Mouse (Mus musculus) hindbrain, postnatal 0 days (tissue): ENCODE measurements at regions not wholly inside any gene's neighbourhood (a gene's known extent, or its start where the extent isn't known, plus 50 kb on each side); places are given as distances from the start of the nearest gene placed in this dataset.
"Not testable (repeated sequence)": the region's sequence is repeated elsewhere in the genome, so short reads cannot be mapped to it uniquely, and the experiment has no call there.

Experiments used
- ATAC-seq: fragments of 200-750 bp; cut with Nextera tagmentation; 2 replicates; pipeline ENCODE4 v1.8.0; 2017; ENCODE audit warnings: mild to moderate bottlenecking, moderate TSS enrichment, moderate library complexity
- DNase-seq: peaks from one replicate; pipeline ENCODE4 v3.0.0-alpha.2; 2015; ENCODE audit warnings: low spot score
- H3K27ac ChIP-seq: fragments of 300-500 bp; sonication (generic); 2 replicates; pipeline ENCODE4 v1.5.1; 2014; ENCODE audit warnings: mild to moderate bottlenecking
- H3K27me3 ChIP-seq: fragments of 300-500 bp; sonication (generic); 2 replicates; pipeline ENCODE4 v1.6.1; 2014; ENCODE audit warnings: low read length, mixed read lengths; ENCODE audit not compliant: insufficient read depth
- H3K36me3 ChIP-seq: fragments of 300-500 bp; sonication (generic); 2 replicates; pipeline ENCODE4 v1.6.1; 2014; ENCODE audit warnings: low read length, mixed read lengths; ENCODE audit not compliant: insufficient read depth
- H3K4me1 ChIP-seq: fragments of 300-500 bp; sonication (generic); 2 replicates; pipeline ENCODE4 v1.6.1; 2014; ENCODE audit warnings: antibody characterized with exemption, low read length, mixed read lengths; ENCODE audit not compliant: insufficient read depth
- H3K4me2 ChIP-seq: fragments of 300-500 bp; sonication (generic); 2 replicates; pipeline ENCODE4 v1.6.1; 2014; ENCODE audit warnings: low read depth, mild to moderate bottlenecking, low read length, moderate library complexity, mixed read lengths
- H3K4me3 ChIP-seq: fragments of 300-500 bp; sonication (generic); 2 replicates; pipeline ENCODE4 v1.5.1; 2014; ENCODE audit warnings: low read length
- H3K9ac ChIP-seq: fragments of 300-500 bp; sonication (generic); replicated peaks from 2 replicates; pipeline ENCODE4 v1.6.1; 2014; ENCODE audit warnings: mild to moderate bottlenecking, low read length, moderate library complexity, mixed read lengths
- H3K9me3 ChIP-seq: fragments of 300-500 bp; sonication (generic); 2 replicates; pipeline ENCODE4 v1.6.1; 2016; ENCODE audit warnings: low read length, mixed read lengths
- CTCF ChIP-seq: IDR thresholded peaks from 2 replicates; pipeline ENCODE4 v1.5.1; 2016; ENCODE audit warnings: antibody characterized with exemption, control low read depth, low read depth
- WGBS: fragments of 180-500 bp; shearing (Covaris S2); extraction: QIAGEN DNeasy Blood & Tissue Kit; methylation state at CpG from one replicate; pipeline ENCODE4 v1.1.7; 2014; 5-methylcytosine and 5-hydroxymethylcytosine counted together

DNA sequence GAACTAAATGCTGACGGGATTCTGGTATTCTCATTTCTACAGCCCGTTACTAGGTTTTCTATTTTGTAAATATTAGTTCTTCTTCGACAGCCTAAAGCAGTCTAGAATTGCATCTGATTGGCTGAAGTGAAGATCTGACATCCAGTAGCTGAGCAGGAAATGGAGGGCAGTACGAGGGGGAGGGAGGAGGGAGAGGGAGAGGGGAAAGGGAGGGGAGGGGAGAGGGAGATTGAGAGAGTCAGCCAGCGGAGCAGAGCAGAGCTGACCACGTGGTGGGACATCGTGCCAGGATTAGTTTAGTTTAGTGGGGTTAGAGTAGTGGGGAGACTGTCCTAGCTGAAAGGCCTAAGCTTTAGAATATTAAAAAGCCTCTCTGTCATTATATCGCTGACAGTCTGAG, 141.8 kb downstream of the Katnal1 start:
- H3K4me2 ChIP-seq, result no peak overlapping the region
- WGBS, result 19% methylated on average over 8 of the region's 8 CpGs
- peak; percentile 73 for ATAC-seq

DNA sequence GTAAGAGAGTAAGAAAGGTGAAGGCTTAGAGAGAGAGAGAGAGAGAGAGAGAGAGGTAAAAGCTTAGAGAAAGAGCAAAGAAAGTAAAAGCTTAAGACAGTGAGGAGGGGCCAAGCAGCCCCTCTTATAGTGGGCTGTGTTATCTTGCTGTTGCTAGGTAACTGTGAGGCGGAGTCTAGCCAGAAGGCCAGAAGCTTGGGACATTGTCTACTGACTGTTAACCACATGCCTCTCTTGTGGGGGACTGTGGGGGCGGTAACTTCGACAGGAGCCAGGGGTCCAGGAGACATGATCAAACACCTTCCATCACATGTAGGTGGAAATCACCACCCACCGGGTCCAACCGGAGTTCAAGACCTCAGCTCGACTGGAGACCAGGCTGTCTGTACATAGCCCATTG, 148.0 kb downstream of the Katnal1 start:
- H3K4me2 ChIP-seq, H3K9me3 ChIP-seq, ATAC-seq, H3K27me3 ChIP-seq, DNase-seq, H3K36me3 ChIP-seq, H3K27ac ChIP-seq, H3K4me3 ChIP-seq, H3K9ac ChIP-seq, H3K4me1 ChIP-seq: not testable (repeated sequence)
- 56% methylated on average over 6 of the region's 6 CpGs for WGBS

More for the DNA sequence above, 141.8 kb downstream of the Katnal1 start:
- H3K9ac ChIP-seq, result no peak overlapping the region
- no peaks in the 10 kb centered on the region for H3K9me3 ChIP-seq
- H3K4me1 ChIP-seq, result no peaks in the 10 kb centered on the region
- TF ChIP-seq CTCF, result no peak
- H3K27me3 ChIP-seq, result no peaks in the 10 kb centered on the region
- DNase-seq, result peak; percentile 59
- no peak overlapping the region for H3K27ac ChIP-seq
- H3K4me3 ChIP-seq, result no peak overlapping the region
- H3K36me3 ChIP-seq, result no peaks in the 10 kb centered on the region

GRCm38 (mm10) chr5:148776796-148777659, 152.1 kb downstream of the Katnal1 start:
- Histone ChIP-seq H3K27me3 (no peaks in the 10 kb centered on the region), H3K4me2 (no peak overlapping the region), H3K36me3 (no peaks in the 10 kb centered on the region), H3K4me3 (no peak overlapping the region), H3K9me3 (no peaks in the 10 kb centered on the region), H3K27ac (no peak overlapping the region), H3K4me1 (no peaks in the 10 kb centered on the region), H3K9ac (no peak overlapping the region)
- ATAC-seq (no peak), DNase-seq (no peak)
- TF ChIP-seq CTCF, result no peak
- WGBS, result 86% methylated on average over 20 of the region's 20 CpGs

DNA sequence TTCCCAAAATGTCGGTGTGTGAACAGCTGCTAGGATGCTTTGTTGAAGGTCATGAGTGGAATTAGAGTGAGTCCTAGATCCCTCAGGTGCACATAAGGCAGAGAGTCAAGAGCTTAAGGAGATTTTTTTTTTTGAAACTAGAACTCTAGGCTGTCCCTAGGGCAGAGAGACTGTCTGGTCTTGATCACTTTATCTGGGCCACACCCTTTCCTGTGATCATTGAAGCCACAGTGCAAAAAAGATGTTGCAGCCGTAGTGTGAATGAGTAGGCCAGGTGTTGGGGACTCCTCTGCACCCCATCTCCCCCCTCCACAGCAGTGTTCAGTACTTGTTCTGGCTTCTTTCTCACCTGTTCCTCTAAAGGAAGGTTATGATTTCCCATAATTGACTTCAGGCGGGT, 153.9 kb downstream of the Katnal1 start:
- Histone ChIP-seq H3K36me3 (no peaks in the 10 kb centered on the region), H3K9me3 (no peaks in the 10 kb centered on the region), H3K27ac (no peak overlapping the region), H3K4me3 (no peak overlapping the region), H3K4me2 (no peak overlapping the region), H3K4me1 (no peaks in the 10 kb centered on the region), H3K27me3 (no peaks in the 10 kb centered on the region), H3K9ac (no peak overlapping the region)
- ATAC-seq (no peak), DNase-seq (no peak)
- 90% methylated on average over 3 of the region's 3 CpGs for WGBS
- no peak for TF ChIP-seq CTCF

DNA sequence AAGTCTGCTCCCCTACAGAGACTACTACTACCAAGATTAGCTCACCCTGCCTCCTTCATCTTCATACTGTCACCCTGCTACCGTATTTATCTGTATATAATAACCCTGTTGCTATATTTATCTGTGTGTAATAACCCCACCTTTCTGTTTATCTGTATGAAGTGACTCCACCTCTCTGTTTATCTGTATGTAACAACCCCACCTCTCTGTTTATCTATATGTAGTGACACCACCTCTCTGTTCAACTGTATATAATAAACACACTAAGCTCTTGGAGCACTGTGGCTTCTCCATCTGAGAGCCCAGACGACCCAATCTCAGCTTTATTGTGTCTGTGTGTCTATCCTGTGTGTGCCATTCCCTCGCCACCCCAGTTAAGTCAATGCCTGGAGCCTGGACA, 154.7 kb downstream of the Katnal1 start:
- H3K9me3 ChIP-seq, result no peaks in the 10 kb centered on the region
- no peak for TF ChIP-seq CTCF
- H3K4me1 ChIP-seq, result no peaks in the 10 kb centered on the region
- DNase-seq, result no peak
- no peak overlapping the region for H3K9ac ChIP-seq
- no peaks in the 10 kb centered on the region for H3K27me3 ChIP-seq
- no peaks in the 10 kb centered on the region for H3K36me3 ChIP-seq
- WGBS, result 73% methylated on average over 3 of the region's 3 CpGs
- no peak overlapping the region for H3K27ac ChIP-seq
- ATAC-seq, result no peak
- H3K4me3 ChIP-seq, result no peak overlapping the region
- no peak overlapping the region for H3K4me2 ChIP-seq

DNA sequence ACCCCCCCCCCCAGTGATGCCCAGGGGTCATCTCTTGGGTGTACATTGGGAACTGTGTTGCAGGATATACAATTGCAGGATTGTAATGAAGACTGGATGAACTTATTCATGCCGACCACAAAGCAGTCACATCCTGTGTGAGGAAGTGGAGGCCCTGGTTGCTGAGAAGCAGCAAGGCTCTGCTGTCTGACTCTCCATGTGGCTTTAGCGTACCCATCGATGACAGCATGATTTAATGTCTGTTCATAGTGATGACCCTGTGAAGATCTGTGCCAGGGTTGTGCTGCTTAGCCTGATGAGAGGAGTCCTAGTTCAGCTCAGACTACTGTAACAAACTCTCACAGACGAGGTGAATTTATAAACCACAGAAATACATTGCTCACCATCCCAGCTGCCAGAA, 159.7 kb downstream of the Katnal1 start:
- no peak overlapping the region for H3K9ac ChIP-seq
- H3K9me3 ChIP-seq, result no peaks in the 10 kb centered on the region
- H3K27me3 ChIP-seq, result no peaks in the 10 kb centered on the region
- no peak overlapping the region for H3K27ac ChIP-seq
- WGBS, result 87% methylated on average over 4 of the region's 4 CpGs
- no peak for TF ChIP-seq CTCF
- no peak for DNase-seq
- ATAC-seq, result no peak
- no peak overlapping the region for H3K4me3 ChIP-seq
- H3K4me1 ChIP-seq, result no peaks in the 10 kb centered on the region
- H3K4me2 ChIP-seq, result no peak overlapping the region
- H3K36me3 ChIP-seq, result no peaks in the 10 kb centered on the region

DNA sequence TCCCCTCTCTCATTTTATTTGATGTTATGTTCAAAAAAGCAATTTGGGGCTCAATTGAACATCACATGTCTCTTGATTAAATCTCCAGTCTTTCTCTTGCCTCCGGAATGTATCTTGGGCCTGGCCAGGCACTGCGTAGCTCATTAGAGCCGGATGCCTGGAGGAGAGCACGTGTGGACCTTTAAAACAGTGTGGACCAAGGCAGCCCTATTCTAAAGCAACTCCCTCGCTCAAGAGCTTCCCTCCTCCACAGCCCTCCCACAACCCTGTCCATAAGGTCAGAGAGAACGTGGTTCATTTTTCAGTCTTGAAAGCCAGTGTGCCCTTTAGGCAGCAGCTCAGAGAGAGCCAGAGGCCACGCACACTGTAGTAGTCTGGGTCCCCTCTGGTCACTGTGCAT, 160.8 kb downstream of the Katnal1 start:
- no peaks in the 10 kb centered on the region for H3K9me3 ChIP-seq
- TF ChIP-seq CTCF, result no peak
- WGBS, result 73% methylated on average over 7 of the region's 7 CpGs
- H3K36me3 ChIP-seq, result no peaks in the 10 kb centered on the region
- no peaks in the 10 kb centered on the region for H3K4me1 ChIP-seq
- no peaks in the 10 kb centered on the region for H3K27me3 ChIP-seq
- H3K9ac ChIP-seq, result no peak overlapping the region
- ATAC-seq (no peak), DNase-seq (no peak)
- no peak overlapping the region for H3K4me2 ChIP-seq
- no peak overlapping the region for H3K4me3 ChIP-seq
- no peak overlapping the region for H3K27ac ChIP-seq
